Mouse (Mus musculus): Measurements from ENCODE around the gene Ros1. TPM values are rescaled to one million over a fixed set of nuclear protein-coding genes. Genes with fewer than 3 reads are reported as not detected.

Ros1 gene
- under 1 TPM; 0.16 TPM for total RNA-seq (2021)
- long read RNA-seq, experiment 1: 0 reads
- long read RNA-seq, experiment 2: 0 reads

DNA sequence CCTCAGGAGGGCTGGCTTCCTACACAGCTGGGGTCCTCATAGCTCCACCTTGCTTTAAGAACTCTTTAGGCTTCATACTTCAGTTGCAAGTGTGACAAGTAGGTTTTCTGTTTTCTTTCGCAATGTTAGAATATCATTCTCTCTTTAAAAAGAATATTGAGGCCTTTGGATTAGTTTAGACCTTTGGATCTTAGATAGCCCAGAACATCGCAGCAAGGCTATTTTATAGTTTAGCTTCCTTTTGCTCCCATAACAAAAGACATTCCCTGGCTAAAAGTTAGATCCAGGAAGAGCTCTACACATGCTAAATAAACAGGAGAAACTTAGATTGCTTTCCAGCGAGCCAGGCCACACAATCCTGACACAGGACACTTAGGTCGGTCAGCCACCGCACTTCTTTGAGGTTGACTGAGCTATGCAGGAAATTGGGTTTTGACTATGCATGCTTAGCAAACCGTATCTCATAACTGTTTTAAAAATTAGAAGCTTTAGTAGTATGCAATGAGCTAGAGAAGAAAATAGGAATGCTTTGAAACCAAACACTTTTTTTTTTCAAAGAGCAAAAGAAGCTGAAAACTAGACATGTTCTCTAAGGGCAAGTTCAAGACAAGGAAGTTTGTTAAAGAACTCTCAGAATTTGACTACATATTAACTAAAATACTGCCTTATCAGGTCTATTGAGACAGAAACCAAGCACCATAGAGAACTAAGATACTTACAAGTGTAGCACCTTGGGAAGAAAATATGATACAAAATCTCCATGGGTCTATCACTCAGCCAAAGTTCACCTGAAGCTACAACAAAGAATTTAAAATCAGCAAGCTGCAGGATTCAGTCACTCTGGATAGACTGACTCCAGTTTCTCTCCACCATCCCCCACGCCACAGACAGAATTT is at the start of gene Ros1:
Ros1 (minus strand) TSS at position 288 of the 896 bp plus-strand sequence.
- DNase-seq: no peak

DNA sequence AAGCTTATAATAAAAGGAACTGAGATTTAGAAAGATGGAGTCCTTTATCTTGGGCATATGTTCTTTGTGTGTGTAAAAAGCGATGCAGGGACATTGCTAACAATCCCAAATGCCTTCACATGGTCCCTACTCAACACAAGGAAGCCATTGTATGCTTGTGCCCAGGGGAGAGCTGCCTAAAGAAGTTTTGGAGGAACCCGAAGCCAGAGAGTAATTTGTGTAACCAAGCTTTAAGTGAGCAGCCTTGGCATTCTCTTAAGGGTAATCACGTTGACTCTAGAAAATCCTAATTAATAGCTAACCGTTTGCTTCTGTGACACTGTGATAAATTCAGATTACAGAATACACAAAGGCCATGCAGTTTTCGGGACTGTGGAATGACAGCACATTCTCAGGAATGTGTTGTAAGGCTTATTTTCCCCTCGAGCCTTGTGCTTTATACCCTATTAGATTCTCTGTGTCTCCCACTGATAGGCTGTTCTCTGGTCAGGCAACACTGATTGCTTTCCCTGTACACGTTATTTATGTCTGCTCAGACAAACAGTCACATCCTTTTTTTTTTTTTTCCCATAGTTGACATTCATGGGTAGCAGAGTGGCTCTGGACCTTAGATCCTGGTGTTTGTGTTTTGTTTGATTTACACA is 47.8 kb upstream of the Ros1 start:
- no peak for DNase-seq

GRCm38 (mm10) chr10:52242015-52242414 is 47.0 kb upstream of the Ros1 start:
- no peak for DNase-seq

- no peak for DNase-seq
Measured at GRCm38 (mm10) chr10:52235461-52235860, 40.4 kb upstream of the Ros1 start.

GRCm38 (mm10) chr10:52234654-52234981 is 39.6 kb upstream of the Ros1 start:
- no peak for DNase-seq

GRCm38 (mm10) chr10:52233969-52234653 is 39.1 kb upstream of the Ros1 start:
- DNase-seq: peak; percentile 41

DNA sequence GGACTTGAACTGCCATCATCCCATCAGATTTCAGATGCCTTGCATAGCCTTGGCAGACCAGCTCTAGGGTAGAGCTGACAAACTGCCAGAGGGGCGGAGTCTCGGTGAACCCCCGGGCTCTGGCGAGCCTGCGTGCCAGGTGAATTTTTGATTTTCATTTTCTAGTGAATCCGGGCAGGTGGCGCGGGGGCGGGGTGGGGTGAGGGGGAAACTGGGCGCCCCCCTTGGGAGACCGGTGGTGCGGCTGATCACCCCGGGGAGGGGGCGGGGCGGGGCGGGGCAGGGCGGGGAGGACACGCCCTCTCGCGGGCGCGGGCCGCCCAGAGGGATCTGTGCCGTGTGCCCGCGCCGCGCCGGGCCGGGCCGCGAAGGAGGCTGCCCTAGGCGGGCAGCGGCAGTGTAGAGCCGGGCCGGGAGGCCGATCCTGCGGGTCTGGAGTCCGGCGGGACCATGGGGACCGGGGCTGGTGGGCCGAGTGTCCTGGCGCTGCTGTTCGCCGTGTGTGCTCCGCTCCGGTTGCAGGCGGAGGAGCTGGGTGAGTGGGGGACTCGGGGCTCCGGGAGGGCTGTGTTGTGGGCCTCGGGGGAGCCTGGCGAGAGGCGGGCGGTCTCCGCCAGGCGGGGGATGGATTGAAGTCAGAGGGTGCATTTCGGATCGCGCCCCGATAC is 38.4 kb upstream of the Ros1 start, which contains the start of gene Dcbld1:
Dcbld1 (plus strand) TSS at position 319 of the 668 bp plus-strand sequence.
- peak; percentile 68 for DNase-seq

GRCm38 (mm10) chr10:52232196-52233176 is 37.4 kb upstream of the Ros1 start:
- DNase-seq: peak; percentile 17

DNA sequence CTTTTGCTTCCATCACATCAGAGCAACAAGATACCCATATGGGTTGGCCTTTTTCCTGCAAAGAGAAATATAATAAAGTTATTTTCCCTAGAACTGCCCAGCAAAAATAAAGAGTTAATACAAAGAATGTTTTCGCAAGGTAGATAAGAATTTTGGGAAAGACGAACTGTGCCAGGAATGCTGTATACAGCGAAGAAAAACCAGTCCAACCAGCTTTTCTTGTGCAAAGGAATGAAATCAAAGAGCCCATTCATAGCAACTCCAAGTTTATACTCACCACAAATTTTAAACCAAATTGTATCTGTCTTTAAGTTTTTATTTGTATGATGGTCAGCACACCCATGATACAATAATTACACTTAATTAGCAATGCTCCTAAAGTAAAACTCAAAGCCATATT is 24.6 kb upstream of the Ros1 start:
- DNase-seq: no peak

DNA sequence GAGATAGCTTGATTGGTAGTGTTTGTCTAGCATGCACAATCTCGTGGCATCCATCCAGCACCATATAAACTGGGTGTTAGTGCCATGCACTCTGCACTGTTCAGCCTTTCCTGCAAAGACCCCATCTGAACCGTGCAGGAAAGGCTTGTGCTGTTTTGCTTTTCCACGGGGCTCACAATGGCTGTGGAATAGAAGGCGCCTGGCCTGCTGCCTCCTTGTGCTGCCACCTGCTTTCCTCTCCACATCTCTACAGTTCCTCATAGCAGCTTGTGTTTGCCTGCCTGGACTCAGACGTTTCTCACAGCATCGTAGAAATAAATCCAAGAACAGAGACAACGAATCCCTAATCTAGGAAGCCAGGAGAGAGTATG is 22.5 kb upstream of the Ros1 start:
- no peak for DNase-seq

GRCm38 (mm10) chr10:52216797-52217563 is 21.9 kb upstream of the Ros1 start:
- DNase-seq: peak; percentile 49

DNA sequence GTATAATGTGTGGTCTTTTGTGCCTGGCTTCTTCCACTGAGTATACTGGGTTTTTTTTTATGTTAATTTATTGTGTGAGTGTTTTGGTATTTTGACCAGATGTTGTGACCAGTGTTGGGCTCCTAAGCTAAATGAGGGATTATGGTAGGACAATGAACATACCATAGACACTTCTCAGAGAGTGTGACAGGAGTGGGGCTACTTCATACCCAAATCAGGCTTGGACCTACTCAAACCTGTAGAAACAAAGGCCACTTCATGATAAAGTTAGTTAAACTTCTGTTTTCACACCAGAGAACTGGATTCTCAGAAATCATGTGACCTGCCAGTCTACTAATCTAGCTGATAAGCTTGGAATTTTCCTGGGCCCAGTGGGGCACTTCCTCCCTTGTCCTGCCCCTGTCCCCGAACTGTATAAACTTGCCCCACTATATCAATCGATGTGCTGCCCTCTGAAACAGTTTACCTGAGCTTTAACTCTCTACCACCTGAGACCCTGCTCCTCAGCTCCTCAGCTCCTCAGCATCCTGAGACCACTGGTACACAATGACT is 20.3 kb upstream of the Ros1 start:
- DNase-seq: no peak

DNA sequence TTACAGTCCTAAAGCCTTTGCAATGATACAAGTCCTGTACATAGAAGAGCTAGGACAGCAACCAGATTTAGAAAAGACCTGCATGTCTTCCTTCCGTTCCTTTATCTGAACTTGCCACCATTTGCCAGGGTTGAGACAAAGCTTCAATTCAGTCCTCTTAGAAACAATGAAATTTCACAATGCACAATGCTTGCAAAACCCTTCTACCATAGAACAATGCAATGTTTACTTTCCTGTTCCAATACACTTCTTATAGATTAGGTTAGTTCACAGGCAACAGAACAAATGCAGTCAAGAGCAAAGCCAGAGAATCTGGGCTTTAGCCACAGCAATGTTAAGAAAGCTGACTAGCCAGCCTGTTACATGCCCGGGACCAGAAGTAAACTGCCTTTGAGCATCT is 9.0 kb upstream of the Ros1 start:
- no peak for DNase-seq

DNA sequence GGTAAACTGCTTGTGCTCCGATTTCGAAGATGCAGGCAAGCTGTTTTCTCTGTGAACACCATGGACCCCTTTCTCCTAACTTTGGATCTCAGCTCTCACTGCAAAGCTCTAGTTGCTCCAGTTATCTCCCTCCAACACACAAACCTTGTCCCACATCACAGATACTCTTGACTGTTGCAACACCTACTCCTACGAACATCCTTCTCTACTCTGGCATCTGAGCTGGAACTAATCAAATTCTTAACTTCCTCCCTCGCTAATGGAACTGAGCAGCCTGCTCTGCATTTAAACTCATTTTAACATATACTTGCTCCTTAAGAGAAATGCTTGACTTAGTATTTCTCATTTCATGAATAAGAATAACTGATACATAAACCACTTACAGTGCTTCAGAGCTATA is 9.1 kb downstream of the Ros1 start:
- no peak for DNase-seq

GRCm38 (mm10) chr10:52182878-52183277 is 12.2 kb downstream of the Ros1 start:
- no peak for DNase-seq

DNA sequence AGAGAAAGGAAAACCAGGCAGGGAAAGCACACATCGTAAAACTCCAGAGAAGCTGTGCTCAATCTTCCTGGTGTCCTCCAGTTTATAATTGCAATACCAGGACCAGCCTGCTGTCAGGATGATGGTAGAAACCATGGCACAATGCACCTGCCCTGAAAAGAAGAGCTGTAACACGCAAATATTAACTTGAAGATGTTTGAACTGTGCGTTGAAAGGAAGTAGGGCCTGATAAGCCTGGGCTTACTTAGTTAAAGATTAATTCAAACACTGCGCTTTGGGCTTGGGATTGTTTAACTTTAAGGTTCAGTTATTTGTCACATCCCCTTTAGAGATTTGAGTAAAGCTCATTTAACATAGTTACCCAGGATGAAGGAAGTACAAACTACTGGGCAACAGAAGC is 20.7 kb downstream of the Ros1 start:
- DNase-seq: no peak

DNA sequence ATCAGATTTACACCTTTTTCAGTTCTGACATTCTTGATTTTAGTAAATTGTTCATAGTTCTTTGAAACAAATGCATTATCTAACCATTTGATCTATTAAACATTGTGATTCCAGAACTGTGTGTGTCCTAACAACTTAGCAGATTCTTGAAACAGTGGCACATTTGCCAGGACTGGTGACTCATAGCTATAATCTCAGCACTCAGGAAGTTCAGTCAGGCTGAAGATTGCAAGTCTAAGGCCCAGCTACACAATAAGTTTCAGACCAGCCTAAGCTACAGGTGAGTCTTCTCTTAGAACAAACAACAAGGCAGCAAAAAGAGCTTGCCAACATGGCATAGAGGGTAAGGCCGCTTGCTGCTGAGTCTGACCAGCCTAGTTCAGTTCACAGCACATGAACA is 24.6 kb downstream of the Ros1 start:
- no peak for DNase-seq

DNA sequence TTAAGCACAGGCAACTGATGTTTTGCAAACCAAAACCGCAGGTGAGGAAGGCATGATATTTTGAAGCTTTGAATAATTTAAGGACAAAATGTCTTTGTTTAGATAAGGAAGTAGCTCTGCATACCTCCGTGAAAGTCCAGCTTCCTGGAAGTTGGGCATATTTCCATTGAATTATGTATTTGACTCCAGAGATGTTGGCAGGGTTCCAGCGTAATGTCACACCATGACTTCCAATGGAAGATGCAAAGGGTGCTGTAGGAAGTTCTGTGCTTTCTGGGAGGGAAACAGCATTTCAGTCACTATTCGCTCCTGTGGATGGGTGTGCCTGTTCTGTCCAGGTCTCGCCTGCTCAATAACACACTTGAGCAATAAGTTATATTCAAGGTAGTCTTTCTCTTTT is 25.2 kb downstream of the Ros1 start:
- DNase-seq: no peak

GRCm38 (mm10) chr10:52165376-52165775 is 29.7 kb downstream of the Ros1 start:
- no peak for DNase-seq

- no peak for DNase-seq
Measured at GRCm38 (mm10) chr10:52160604-52161003, 34.4 kb downstream of the Ros1 start.

Measured in gastrocnemius, postnatal 10 days (tissue).